Mouse (Mus musculus): ENCODE measurements around the gene Rbks.
"Not testable (repeated sequence)": the region's sequence is repeated elsewhere in the genome, so short reads cannot be mapped to it uniquely, and the experiment has no call there.

The Rbks gene

GRCm38 (mm10) chr5:31678000-31678399 is 19.4 kb downstream of the Rbks start:
- DNase-seq (ENCODE audit: low read depth, low spot score), result no peak

- DNase-seq (ENCODE audit: low read depth, low spot score), result no peak
These were observed 24.0 kb downstream of the Rbks start for GRCm38 (mm10) chr5:31673431-31673830.

DNA sequence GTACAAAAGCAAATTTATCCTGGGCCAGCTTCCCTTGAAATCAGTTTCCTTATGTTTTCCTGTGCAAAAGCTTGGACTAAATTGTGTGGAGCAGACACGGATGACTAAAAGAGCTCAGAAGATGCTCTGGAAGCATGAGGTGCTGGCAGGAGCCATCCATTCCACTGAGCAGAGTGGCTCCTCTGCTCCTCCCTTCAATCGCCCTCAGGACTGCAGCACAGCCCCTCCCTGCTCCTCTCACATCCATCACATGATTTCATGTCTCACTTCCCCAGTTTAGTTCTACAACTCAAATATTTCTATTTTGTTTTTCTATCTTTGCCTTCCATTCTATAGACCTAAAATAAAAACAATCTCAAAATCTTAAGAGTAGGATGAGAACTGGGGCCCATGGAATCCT is 26.3 kb downstream of the Rbks start:
- no peak for DNase-seq (ENCODE audit: low read depth, low spot score)

DNA sequence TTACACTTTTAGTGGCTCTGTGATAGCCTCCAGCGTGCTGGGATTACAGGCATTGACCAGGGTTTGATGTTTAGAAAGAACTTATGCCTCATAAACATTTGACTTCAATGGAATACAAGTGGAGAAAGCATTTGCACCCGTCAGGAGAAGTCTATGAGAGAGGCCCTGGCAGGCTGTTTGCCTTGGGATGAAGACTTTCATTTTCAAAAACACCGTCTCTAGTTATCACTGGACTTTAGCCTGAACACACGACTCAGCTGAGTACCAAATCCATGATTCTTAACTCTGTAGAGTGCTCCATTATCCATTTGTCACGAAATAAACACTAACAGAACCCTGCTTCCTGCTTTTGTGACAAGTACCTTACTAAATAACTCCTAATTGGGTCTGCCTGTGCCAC is 27.4 kb downstream of the Rbks start:
- no peak for DNase-seq (ENCODE audit: low read depth, low spot score)

- no peak for DNase-seq (ENCODE audit: low read depth, low spot score)
These were observed 29.0 kb downstream of the Rbks start for GRCm38 (mm10) chr5:31668325-31668968.

GRCm38 (mm10) chr5:31666176-31666575 is 31.3 kb downstream of the Rbks start:
- no peak for DNase-seq (ENCODE audit: low read depth, low spot score)

DNA sequence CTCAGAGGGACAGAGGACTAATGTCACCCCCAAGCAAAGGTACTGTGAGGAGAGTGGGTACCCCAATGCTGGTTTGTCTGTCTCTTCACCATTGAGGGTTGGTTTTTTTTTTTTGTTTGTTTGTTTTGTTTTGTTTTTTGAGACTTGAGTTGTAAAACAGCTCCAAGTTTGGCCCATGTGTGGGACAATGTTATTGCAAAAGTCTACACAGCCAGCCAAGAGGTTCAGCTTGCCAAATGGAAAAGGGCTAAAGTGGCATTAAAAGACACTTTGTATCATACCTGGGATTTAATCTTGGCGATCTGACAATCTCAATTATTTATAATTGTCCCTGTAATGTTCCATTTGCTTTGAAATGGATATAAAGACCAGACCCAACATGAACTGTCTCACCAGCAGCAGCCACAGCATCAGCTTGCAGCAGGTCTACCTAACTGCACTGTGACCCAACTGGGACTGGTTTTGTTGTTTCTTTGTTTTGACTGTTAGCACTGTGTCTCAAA is 41.7 kb downstream of the Rbks start:
- no peak for DNase-seq (ENCODE audit: low read depth, low spot score)

DNA sequence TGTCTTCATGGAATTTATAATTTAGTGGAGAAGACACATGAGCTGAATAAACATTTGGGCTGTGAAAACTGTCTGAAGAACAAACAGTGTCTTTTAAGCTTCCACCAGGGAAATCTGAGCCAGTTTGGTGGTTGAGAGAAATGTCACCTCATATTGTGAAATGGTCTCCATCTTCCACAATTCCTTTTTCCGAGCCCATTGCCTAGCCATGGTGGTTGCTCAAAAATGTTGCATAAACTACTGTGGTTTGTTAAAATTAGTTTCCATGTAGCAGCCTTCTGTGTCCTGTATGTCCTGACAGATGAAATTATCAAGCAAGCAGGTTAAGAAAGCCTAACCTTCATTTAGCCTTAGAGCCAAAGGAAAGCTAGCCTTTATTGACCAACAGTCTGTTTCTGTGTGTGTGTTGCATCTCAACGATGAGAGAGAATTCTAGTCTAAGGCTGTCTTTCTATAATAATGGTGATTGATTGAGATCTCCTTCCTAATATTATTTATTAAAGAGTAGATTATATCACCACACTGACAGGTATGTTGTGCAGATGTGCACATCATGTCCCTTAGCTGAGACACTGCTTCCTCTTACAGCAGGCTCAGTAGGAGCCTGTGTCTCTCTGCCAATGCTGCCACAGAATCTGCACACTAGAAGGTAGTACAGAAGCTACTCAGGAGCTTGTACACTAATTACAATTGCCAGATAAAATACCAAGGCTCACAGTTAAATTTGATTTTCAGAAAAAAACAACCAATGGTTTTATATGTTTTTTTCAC is 46.7 kb downstream of the Rbks start:
- DNase-seq (ENCODE audit: low read depth, low spot score), result no peak

DNA sequence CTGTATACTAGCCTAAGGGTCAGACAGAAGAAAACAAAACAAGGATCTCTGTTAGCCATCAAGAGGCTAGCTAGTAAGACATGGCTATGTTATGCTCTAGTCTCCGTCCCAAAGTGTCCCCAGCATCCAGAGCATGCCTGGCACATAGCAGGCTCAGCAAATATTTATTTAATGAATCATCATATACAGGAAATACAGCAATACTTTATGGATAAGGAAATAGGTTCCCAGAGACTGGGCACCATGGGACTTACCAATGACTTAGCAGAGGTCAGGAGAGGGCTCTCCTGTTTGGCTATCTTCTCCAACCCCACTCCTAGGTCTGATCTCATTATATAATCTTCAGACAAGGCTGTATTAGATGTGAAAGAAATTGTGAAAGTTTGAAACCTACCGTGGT is 50.1 kb downstream of the Rbks start:
- DNase-seq (ENCODE audit: low read depth, low spot score), result no peak

GRCm38 (mm10) chr5:31646574-31646973 is 50.9 kb downstream of the Rbks start:
- DNase-seq (ENCODE audit: low read depth, low spot score), result no peak

GRCm38 (mm10) chr5:31645798-31646197 is 51.6 kb downstream of the Rbks start:
- DNase-seq (ENCODE audit: low read depth, low spot score), result no peak

- DNase-seq (ENCODE audit: low read depth, low spot score), result no peak
These were observed 52.6 kb downstream of the Rbks start for GRCm38 (mm10) chr5:31644847-31645246.

DNA sequence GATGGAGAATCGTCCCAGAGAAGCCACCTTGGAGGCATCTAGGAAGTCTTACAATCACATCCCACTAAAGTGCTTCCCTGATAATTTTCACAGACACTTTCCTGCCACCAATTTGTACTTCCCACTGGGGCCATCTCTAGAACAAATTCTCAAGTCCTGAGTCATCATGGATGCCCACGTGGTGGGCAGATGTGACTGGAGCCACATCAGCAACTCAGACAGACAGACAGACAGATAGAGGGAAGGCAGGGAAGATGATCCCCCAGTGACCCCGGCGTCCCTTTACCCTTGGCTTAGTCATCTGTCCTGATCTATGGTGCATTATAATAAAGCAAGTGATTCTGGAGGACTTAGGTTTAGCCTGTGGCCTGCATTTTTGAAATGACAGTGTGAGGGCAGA is 53.2 kb downstream of the Rbks start:
- no peak for DNase-seq (ENCODE audit: low read depth, low spot score)

- DNase-seq (ENCODE audit: low read depth, low spot score), result no peak
These were observed 55.1 kb downstream of the Rbks start for GRCm38 (mm10) chr5:31642300-31642699.

- DNase-seq (ENCODE audit: low read depth, low spot score), result no peak
These were observed 56.9 kb downstream of the Rbks start for GRCm38 (mm10) chr5:31640542-31640941.

- no peak for DNase-seq (ENCODE audit: low read depth, low spot score)
These were observed 60.7 kb downstream of the Rbks start for GRCm38 (mm10) chr5:31636636-31637253.

DNA sequence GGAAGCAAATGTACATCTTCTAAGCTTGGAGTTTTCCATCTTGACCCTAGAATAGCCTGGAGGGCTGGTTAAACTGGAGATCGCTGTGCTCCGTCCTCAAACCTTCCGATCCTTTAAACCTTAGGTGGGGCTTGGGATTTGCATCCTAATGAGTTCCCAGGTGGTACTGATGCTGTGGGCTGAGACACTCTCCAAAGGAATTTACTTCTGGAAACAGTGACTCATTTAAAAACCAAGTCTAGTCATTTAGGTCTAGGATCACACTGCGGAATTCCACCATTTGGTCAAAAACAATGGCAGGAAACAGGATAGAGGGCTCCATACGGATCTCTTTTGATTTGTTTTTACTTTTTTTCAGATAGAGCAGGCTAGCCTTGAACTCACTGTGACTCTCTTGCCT is 62.7 kb downstream of the Rbks start:
- no peak for DNase-seq (ENCODE audit: low read depth, low spot score)

DNA sequence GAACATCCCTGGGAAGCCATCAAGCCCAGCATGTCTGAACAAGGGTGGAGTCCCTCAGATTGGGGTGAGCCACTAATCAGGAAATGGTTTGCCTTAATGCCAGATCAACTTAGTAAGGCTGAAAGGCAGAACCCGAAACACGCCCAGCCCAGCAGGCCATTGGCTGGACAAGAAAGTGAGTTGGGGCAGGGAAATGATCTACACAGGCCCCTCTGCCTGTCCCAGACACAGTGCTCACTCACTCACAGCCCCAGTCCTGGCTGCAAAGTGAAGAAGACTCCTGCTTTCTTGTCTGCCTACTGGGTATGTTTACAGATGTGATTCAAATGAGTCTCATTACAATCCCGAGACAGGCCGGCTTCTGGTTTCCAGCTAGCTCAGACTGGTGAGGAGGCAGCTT is 63.3 kb downstream of the Rbks start:
- no peak for DNase-seq (ENCODE audit: low read depth, low spot score)

GRCm38 (mm10) chr5:31631169-31631568 is 66.3 kb downstream of the Rbks start:
- DNase-seq (ENCODE audit: low read depth, low spot score), result not testable (repeated sequence)

DNA sequence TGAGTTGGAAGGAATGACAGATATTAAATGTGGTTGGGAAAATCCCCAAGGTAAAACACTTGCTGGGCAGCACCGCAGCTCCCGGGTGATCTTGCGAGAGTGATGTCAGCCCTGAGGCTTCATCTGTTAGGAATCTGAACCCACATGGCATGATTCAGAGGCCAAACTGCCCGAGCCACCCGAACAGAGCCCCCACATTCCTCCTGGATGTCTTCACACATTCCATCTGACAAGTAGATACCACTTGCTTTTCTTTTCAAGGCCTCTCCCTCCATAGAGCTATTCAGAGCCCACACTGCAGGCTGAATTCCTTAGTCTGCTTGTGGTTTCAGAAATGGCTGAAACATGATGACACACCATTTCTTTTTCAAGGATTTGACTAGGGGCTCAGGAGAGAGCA is 67.4 kb downstream of the Rbks start:
- no peak for DNase-seq (ENCODE audit: low read depth, low spot score)

GRCm38 (mm10) chr5:31628555-31628954 is 68.9 kb downstream of the Rbks start:
- no peak for DNase-seq (ENCODE audit: low read depth, low spot score)
